Mouse (Mus musculus): ENCODE results near the gene Rbm42.
A peak's percentile ranks its signal among the peaks of the same experiment; 100 is the strongest.

The Rbm42 gene

GRCm38 (mm10) chr7:30649591-30650540 lies at the start of gene Rbm42:
Gene Rbm42 (minus strand): TSS chr7:30650317.
- peak; percentile 100 for DNase-seq

- DNase-seq = peak; percentile 19
These were observed 48.5 kb upstream of the Rbm42 start, which contains the start of gene 2200002J24Rik for GRCm38 (mm10) chr7:30698589-30698988. Gene 2200002J24Rik (plus strand): TSS chr7:30698926.

DNA sequence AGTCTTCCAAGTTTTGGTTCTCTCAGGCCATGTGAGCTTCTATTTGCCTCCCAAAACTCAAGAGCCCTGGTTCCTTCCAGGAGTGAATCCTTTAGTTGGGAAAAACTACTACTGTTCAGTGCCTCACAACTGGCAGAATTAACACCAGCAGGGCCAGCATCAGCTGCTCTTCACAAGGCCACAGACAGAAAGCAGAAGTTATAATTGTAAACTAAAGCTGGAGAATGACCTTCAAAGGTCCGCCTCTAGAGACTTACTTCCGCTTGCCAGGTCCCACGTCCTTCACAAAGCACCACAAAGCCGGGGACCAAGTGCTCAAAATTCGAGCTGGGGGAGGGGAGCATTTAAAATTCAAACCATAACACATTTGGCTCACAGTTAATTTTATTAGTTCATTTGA lies 48.0 kb upstream of the Rbm42 start:
- peak; percentile 25 for DNase-seq

DNA sequence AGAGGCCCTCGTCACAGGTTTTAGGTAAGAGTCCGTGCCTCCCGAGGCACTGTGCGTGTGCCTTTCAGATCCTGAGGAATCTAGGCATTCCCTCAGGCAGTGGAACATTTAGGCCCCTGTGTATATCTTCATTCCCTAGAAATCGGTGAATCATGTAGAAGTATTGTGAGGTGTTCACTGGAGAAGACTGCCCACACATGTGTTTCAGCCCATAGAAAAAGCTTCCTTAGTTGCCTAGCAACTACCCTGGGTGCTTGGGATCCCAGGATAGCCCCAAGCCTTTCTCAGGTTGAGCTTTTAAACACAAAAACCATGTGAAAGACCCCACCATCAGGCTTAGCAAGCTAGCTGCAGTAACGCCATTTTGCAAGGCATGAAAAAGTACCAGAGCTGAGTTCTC lies 38.2 kb upstream of the Rbm42 start:
- DNase-seq = no peak

DNA sequence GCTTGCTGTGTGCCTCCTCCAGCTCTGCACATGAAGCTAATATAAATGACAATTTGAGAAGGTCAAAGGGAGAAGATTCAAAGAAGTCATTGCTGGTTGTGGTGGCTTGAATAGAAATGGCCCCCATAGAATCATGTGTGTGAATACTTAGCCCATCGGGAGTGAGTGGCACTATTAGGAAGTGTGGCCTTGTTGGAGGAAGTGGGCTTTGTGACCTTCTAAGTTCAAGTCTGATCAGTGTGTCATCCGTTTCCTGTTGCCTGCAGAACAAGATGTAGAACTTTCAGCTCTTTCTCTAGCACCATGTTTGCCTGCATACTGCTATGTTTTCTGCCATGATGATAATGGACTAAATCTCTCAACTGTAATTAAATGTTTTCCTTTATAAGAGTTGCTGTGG lies 33.3 kb upstream of the Rbm42 start:
- DNase-seq = no peak

GRCm38 (mm10) chr7:30681897-30682296 lies 31.8 kb upstream of the Rbm42 start:
- no peak for DNase-seq

- no peak for DNase-seq
These were observed 28.3 kb upstream of the Rbm42 start for GRCm38 (mm10) chr7:30678263-30678975.

- no peak for DNase-seq
These were observed 21.4 kb upstream of the Rbm42 start, which contains the start of gene Pmis2 for GRCm38 (mm10) chr7:30671480-30671879. Gene Pmis2 (minus strand): TSS chr7:30671605.

DNA sequence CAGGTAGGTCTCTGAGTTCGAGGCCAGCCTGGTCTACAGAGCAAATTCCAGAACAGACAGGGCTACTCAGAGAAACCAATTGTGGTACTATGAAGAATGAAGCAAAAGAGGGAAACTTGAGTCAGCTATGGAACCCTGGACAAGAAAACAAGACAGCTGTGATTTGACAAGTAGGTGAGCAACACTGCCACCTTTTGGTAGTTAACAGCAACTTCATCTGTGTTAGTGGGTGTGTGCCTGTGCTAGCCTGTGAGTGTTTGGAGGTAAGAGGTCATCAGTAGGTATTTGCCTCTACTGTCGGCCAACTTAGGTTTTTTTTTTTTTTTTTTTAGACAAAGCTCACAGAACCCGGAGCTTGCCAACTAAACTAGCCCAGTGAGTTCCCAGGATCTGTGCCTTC lies 19.1 kb upstream of the Rbm42 start:
- DNase-seq = peak; percentile 21

DNA sequence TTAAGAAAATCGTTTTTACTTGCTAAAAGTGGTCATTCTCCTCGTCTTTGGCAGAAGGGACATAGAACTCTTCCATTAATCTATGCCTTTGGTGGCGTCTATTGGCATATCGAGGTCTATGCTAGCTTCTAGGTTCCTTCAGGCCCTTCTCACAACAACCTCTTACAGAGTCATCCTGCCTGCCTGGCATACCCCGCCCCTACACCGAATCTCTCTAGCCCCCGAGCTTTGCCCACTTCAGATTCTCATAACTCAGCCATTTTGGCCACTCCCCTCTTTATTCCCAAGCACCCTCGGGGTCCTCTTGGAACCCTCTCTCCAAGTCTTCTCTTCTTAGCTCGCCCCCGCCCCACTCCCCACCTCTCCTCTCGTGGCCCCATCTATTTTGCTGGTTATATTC lies 15.2 kb upstream of the Rbm42 start:
- peak; percentile 4 for DNase-seq

DNA sequence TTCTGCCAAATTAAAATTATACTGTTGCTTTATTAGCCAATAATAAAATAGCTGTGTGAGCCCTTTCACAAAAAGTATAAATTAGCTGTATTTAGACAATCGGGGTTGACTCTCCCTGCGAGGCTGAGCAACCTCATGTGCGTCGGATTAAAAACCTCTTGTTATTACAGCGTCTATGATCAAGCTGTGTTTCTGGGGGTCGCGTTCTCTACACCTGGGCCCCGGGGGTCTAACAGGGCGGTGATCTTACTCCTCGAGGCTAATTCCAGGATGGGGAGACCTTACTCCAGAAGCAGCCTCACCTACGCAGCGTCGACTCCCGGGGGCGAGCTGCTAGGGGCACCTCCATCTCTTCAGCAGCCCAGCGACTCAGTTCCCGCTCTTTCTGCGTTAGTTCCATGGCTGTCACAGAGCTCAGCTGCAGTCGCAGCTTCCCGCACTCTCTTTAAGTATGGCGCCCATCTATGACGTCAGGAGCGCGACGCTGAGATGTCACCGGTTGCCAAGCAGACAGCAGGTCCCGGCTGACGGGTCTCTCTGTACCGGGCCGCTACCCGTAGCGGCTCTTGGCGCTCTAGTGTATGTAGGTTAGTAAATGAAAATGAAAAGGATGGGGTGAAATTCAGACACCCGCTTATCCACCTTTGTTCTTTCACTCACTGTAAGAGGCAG lies 14.5 kb upstream of the Rbm42 start, which contains the start of gene Haus5:
Haus5 (minus strand) TSS at position 466 of the 672 bp plus-strand sequence.
- DNase-seq = peak; percentile 96

GRCm38 (mm10) chr7:30639083-30639482 lies 11.0 kb downstream of the Rbm42 start:
- DNase-seq = no peak

DNA sequence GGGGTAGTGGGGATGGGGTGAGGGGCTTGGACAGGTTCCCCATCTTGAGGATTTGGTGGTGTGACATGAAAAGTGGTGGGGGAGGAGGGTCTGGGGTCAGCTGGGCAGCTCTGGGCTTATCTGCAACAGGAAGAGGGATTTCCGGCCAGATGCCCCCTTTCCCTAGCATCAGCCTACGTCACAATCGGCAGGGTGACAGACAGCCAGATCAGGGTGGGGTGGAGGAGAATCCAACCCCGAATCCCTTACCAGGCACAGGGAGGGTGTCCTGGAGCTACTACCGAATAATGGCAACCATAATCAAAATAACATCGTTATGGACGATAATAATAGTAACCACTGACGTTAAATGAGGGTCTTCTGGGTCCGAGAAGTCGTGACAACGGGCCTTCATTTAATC lies 13.7 kb downstream of the Rbm42 start:
- DNase-seq = no peak

DNA sequence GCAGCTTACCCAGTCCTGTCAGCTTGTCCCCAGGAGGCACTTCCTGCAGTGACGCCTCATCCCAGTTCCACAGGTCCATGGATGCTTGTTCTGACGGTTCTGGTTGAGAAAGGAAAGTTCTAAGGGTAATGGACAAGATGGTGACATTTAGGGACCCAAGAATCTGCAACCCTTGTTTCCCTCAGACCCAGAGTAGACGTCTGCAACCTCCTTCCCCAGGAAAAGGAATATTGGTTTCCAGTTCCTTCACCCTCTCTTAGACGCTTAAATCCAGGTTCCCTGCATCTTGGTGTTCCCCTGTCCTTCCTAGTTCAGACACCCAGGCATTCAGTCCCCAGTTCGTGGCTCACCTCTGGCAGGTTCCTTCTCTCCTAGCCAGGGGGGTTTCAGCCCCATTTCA lies 14.4 kb downstream of the Rbm42 start, which contains the start of gene Etv2:
Etv2 (minus strand) TSS at position 101 of the 400 bp plus-strand sequence.
- no peak for DNase-seq

DNA sequence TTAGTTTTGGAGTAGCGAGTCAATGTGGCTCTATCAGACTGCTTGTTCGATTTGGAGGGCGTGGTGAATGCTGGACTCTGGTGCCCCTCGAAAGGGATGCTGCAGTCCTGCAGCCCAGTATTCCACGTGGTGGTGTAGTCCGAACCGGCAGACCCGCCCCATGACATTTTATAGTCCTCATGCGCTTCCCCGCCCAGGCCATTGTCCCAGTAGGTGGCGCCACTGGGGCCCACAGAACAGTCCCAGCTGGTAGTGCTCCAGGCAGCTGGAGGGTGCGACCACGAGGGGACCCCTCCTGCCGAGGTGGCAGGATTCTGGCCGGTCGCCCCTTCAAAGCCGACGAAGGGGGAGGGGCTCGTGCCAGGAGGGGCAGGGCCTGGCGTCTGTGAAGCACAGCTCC lies 15.5 kb downstream of the Rbm42 start:
- peak; percentile 50 for DNase-seq

- no peak for DNase-seq
These were observed 16.2 kb downstream of the Rbm42 start for GRCm38 (mm10) chr7:30633762-30634412.

DNA sequence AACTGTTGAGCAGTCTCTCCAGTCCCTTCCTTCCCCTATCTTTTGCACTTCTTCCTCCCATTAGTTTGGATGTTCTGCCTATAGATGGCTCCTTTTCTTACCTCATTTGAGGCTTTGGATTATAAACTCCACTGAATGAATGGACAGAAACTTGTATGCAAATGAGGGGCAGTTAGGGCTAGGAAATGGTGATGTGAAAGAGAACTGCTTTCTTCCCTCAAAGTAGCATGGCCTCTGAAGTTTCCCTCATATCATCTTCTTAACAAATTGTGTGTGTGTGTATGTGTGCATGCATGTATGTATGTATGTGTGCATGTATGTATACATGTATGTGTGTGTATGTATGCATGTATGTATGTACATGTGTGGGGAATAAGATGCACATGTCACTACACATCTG lies 21.1 kb downstream of the Rbm42 start:
- no peak for DNase-seq

- DNase-seq = no peak
These were observed 23.5 kb downstream of the Rbm42 start for GRCm38 (mm10) chr7:30626647-30627046.

GRCm38 (mm10) chr7:30625530-30626384 lies 24.4 kb downstream of the Rbm42 start, which contains the start of gene Cox6b1:
Gene Cox6b1 (minus strand): TSS chr7:30626151.
- peak; percentile 91 for DNase-seq

- DNase-seq = peak; percentile 41
These were observed 30.9 kb downstream of the Rbm42 start for GRCm38 (mm10) chr7:30619202-30619601.

- no peak for DNase-seq
These were observed 31.5 kb downstream of the Rbm42 start for GRCm38 (mm10) chr7:30618658-30619057.
